Mouse (Mus musculus) heart, adult 2 months (tissue): ENCODE measurements around the gene Stat6.

ENCODE experiments used
- CTCF ChIP-seq: fragments of 200-600 bp; IDR thresholded peaks from 2 replicates; pipeline ENCODE4 v1.8.1; 2022; ENCODE audit warnings: antibody characterized with exemption, mild to moderate bottlenecking, moderate library complexity
- EP300 ChIP-seq: fragments of 200-500 bp; IDR thresholded peaks from 2 replicates; pipeline ENCODE4 v1.6.1; 2011; ENCODE audit warnings: low read depth, low read length, control low read depth; ENCODE audit not compliant: insufficient read depth
- POLR2A ChIP-seq: fragments of 200-500 bp; IDR thresholded peaks from 2 replicates; pipeline ENCODE4 v1.6.1; 2011; ENCODE audit warnings: mild to moderate bottlenecking, low read depth, low read length, control low read depth; ENCODE audit not compliant: insufficient read depth

DNA sequence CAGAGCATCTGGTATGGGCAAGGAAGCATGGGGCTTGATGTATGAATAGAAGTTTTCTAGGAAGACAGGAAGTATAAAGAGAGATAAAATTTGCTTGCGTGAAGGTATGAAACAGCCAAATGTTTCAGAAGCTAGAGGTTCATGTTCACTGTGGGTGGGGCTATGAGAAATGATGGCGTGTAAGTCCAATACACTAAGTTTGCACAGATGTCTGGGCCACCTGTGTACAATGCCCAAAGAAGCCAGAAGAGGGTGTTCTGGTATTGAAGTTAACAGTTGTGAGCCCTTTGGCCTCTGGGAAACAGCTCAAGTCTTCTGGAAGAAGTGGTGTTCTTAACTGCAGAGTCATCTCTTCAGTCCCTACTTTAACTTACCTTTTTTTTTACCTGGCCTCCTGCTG lies 27.4 kb downstream of the Stat6 start:
- no peak for TF ChIP-seq POLR2A
- no peak for TF ChIP-seq CTCF
- TF ChIP-seq EP300, result no peak
